Mouse (Mus musculus): ENCODE results near the gene Cmtm8. TPM values are rescaled to one million over a fixed set of nuclear protein-coding genes. Genes with fewer than 3 reads are reported as not detected.

The Cmtm8 gene
- polyA plus RNA-seq, 1 experiment from 2014 or later: 102 TPM

DNA sequence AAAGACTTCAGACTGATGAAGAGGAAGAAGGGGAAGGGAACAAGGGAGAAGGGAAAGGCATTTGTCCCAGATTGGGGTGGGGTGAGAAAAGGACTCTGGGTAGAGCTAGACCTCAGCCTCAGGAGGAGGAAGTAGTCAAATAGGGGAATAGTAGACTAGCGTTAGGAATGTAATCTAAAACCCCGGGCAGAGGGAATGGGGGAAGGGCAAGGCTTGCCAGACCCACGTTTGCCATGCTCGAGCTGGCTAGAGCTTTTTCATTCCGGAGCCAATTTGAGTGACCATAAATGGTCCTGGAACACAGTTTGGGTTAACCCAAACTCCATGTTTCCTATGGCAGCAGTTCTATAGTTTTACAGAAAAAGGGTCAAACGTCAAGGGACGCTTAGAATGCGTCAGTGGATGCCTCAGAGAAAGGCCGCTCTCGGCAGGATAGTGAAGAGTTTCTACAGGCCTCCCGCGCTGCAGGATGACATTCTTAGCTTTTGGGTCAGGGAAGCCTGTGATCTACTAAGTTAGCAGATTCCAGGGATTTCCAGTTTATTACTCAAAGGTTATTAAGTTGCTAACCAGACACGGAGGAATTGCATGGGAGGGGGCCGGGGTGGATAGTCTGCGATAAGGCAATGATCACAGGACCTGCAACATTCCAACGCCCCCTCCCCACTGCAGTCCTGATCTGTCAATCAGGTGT, 58.4 kb downstream of the Cmtm8 start:
- H3K27ac ChIP-seq: no peak overlapping the region
- no peak overlapping the region for H3K4me3 ChIP-seq
- H3K36me3 ChIP-seq: no peaks in the 10 kb centered on the region
- peak overlapping the region; percentile 5; the same call in 1 of the 2 replicates for H3K4me2 ChIP-seq
- peaks cover 19% of the 10 kb centered on the region for H3K4me1 ChIP-seq
- no peak for ATAC-seq (ENCODE audit: borderline replicate concordance, extremely low read depth, low FRiP score, low TSS enrichment)
- H3K9ac ChIP-seq: no peak overlapping the region
- H3K27me3 ChIP-seq: no peaks in the 10 kb centered on the region; the same call in 1 of the 2 replicates
- H3K9me3 ChIP-seq: no peaks in the 10 kb centered on the region; the same call in 1 of the 2 replicates
- 14% methylated on average over 16 of the region's 16 CpGs for WGBS

GRCm38 (mm10) chr9:114781526-114782212, 62.3 kb downstream of the Cmtm8 start, which contains the start of gene Cmtm7:
Gene Cmtm7 (minus strand): TSS chr9:114781856.
- H3K4me1 ChIP-seq: peaks cover 32% of the 10 kb centered on the region
- H3K4me3 ChIP-seq: peak within 1 kb of the TSS; percentile 59
- no peaks in the 10 kb centered on the region for H3K9me3 ChIP-seq
- H3K9ac ChIP-seq: peak within 1 kb of the TSS; percentile 74
- H3K27ac ChIP-seq: peak within 1 kb of the TSS; percentile 81
- H3K36me3 ChIP-seq: no peaks in the 10 kb centered on the region
- WGBS: under 1% methylated on average over 50 of the region's 54 CpGs
- ATAC-seq (ENCODE audit: borderline replicate concordance, extremely low read depth, low FRiP score, low TSS enrichment): peak; percentile 88
- H3K4me2 ChIP-seq: peak within 1 kb of the TSS; percentile 95
- no peaks in the 10 kb centered on the region for H3K27me3 ChIP-seq

DNA sequence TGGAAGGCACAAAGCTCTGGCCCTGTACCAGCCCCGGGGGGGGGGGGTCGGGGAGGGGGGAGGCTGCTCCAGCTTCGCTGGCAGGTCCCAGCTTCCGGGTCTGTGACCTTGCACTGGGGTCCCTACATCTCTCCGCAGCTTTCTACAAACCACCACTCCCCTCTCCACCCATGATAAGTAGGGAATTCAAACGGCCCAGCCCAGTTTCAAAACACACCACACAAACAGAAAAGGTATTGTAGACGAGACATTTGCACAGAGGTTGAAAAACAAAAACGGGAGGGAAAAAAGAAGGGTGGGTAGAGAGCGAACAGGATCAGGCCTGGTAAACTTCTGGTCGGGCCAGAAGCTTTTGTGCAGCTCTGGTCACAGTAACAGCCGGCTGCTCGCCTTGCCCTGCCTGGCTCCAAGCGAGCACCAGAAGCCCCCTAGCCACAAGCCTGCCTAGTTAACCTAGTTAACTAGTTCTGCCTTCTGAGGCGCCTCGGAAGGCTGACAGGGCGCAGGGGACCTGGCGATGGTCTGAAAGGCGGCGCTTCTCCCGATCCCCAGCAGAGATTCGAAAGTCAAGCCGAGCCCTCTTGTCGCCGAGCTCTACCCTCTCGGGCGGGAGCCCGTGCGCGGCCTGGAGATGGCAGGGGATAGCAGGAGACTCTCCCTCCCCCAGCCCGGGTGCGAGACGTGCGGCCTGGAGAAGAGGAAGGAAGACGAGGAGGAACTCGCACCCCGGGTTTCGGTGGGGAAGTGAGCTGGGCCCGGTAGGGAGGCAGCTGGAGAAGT, 63.0 kb downstream of the Cmtm8 start:
- Histone ChIP-seq H3K27me3 (no peaks in the 10 kb centered on the region), H3K36me3 (no peaks in the 10 kb centered on the region), H3K4me1 (peaks cover 32% of the 10 kb centered on the region), H3K27ac (peak overlapping the region; percentile 81), H3K9me3 (no peaks in the 10 kb centered on the region), H3K4me3 (peak overlapping the region; percentile 59), H3K4me2 (peak overlapping the region; percentile 95), H3K9ac (peak overlapping the region; percentile 74)
- peak; percentile 70 for ATAC-seq (ENCODE audit: borderline replicate concordance, extremely low read depth, low FRiP score, low TSS enrichment)
- WGBS: 1% methylated on average over 38 of the region's 38 CpGs

DNA sequence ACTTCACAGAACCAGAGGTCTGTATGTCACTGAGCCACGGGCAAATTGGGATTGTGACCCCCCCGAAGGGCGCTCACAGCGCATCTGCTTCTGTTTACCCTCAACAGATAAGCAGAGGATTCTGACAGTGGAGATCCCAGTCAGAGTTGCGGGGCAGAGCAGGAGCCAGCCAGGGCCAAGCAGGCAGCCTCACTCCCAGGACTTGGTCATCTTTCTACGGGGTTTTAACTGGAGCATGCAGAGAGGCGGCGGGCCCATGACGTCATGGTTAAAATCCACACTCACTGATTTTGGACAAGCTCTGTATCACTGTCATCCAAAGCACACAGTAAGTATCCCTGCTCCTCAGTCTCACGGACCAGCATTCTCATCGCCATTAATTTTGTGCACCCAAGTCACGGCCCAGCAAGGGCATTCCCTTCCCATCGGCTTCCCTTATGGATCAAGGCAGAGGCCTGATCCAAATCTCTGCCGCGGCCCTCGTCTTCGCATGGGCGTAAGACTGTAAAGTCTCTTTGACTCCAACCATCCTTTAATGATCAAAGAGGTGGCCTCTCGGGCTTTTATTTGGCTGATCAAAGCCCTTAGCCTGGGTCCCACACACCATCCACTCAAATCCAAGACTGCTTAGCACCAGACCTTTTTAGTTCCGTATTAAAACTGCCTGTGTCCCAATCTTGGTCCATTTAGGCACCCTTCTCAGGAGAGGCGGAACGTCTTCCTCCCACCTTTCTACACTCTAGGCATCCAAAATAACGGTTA, 63.8 kb downstream of the Cmtm8 start:
- Histone ChIP-seq H3K9me3 (no peaks in the 10 kb centered on the region), H3K27me3 (no peaks in the 10 kb centered on the region), H3K4me1 (peaks cover 30% of the 10 kb centered on the region), H3K27ac (no peak overlapping the region), H3K4me2 (peak overlapping the region; percentile 95), H3K9ac (peak overlapping the region; percentile 74), H3K4me3 (peak overlapping the region; percentile 59), H3K36me3 (no peaks in the 10 kb centered on the region)
- 28% methylated on average over 23 of the region's 23 CpGs for WGBS
- no peak for ATAC-seq (ENCODE audit: borderline replicate concordance, extremely low read depth, low FRiP score, low TSS enrichment)

DNA sequence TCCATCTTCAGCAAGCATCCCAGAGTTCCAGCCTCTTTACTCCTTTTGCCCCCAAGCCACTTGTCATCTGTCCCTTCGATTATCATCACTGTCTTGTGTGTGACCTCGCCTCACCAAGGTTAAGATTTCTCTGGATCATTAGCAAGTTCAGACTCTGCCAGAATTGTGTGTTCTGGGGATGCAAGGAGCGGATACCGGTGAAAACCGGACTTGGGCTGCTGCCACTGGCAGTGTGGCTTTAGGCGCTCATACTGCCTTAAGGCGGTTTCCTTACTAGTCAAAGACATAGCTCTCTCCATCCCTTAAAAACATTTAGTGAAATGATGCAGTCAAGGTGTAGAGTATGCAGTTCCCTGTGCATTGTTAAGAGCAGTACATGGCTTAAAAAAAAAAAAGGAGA, 65.1 kb downstream of the Cmtm8 start:
- Histone ChIP-seq H3K9me3 (no peaks in the 10 kb centered on the region), H3K4me2 (no peak overlapping the region), H3K4me3 (no peak overlapping the region), H3K4me1 (peaks cover 32% of the 10 kb centered on the region), H3K36me3 (no peaks in the 10 kb centered on the region), H3K27me3 (no peaks in the 10 kb centered on the region), H3K27ac (no peak overlapping the region), H3K9ac (no peak overlapping the region)
- WGBS: 84% methylated on average over 7 of the region's 7 CpGs
- ATAC-seq (ENCODE audit: borderline replicate concordance, extremely low read depth, low FRiP score, low TSS enrichment): no peak

DNA sequence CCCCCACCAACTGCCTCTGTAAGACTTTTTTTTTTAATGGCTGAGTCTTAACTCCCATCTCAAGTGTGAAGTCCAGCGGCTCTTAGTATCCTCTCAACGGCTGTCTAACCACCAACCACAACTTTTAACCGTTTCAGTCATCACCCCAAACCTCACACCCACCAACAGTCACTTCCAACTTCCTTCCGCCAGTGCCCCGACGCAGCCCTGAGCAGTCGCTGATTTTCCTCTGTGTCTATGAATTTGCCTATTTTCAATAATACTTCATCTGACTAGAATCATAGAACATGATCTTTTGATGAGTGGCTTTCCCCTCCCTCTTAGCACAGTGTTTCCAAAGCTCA, 65.9 kb downstream of the Cmtm8 start:
- 56% methylated on average over 7 of the region's 7 CpGs for WGBS
- Histone ChIP-seq H3K36me3 (no peaks in the 10 kb centered on the region), H3K27me3 (no peaks in the 10 kb centered on the region), H3K9me3 (no peaks in the 10 kb centered on the region), H3K4me3 (no peak overlapping the region), H3K4me2 (no peak overlapping the region), H3K4me1 (peaks cover 32% of the 10 kb centered on the region), H3K27ac (no peak overlapping the region), H3K9ac (no peak overlapping the region)
- no peak for ATAC-seq (ENCODE audit: borderline replicate concordance, extremely low read depth, low FRiP score, low TSS enrichment)

- Histone ChIP-seq H3K36me3 (peaks cover 3% of the 10 kb centered on the region; the same call in 1 of the 2 replicates), H3K4me1 (peaks cover 32% of the 10 kb centered on the region), H3K9ac (no peak overlapping the region), H3K4me3 (no peak overlapping the region), H3K4me2 (no peak overlapping the region), H3K9me3 (no peaks in the 10 kb centered on the region), H3K27me3 (no peaks in the 10 kb centered on the region), H3K27ac (no peak overlapping the region)
- WGBS: 59% methylated on average over 6 of the region's 6 CpGs
- ATAC-seq (ENCODE audit: borderline replicate concordance, extremely low read depth, low FRiP score, low TSS enrichment): no peak
These were observed 66.5 kb downstream of the Cmtm8 start for GRCm38 (mm10) chr9:114777178-114778046.

DNA sequence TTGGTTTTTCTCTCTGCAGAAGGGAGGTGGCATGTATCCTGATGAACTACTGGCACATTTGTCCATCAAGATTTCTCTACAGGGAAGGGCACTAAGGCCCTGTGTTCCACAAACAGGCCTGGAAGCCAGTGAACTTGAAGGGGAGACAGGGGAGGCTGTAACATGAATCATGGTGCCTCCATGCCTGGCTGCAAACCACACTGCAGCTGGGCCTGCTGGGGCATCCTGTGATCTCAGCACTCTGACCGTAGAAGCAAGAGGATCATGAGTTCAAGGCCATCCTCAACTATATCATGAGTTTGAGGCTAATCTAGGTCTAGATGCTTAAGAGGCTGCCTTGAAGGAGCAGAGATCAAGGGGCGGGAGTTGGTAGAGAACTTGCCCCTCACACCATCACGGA, 67.6 kb downstream of the Cmtm8 start:
- no peak overlapping the region for H3K4me3 ChIP-seq
- H3K36me3 ChIP-seq: peaks cover 5% of the 10 kb centered on the region; the same call in 1 of the 2 replicates
- no peak overlapping the region for H3K9ac ChIP-seq
- no peak overlapping the region for H3K27ac ChIP-seq
- H3K4me1 ChIP-seq: peaks cover 25% of the 10 kb centered on the region; the same call in 1 of the 2 replicates
- no peak for ATAC-seq (ENCODE audit: borderline replicate concordance, extremely low read depth, low FRiP score, low TSS enrichment)
- H3K4me2 ChIP-seq: no peak overlapping the region
- H3K9me3 ChIP-seq: no peaks in the 10 kb centered on the region
- H3K27me3 ChIP-seq: no peaks in the 10 kb centered on the region
- 85% methylated on average over 3 of the region's 3 CpGs for WGBS

DNA sequence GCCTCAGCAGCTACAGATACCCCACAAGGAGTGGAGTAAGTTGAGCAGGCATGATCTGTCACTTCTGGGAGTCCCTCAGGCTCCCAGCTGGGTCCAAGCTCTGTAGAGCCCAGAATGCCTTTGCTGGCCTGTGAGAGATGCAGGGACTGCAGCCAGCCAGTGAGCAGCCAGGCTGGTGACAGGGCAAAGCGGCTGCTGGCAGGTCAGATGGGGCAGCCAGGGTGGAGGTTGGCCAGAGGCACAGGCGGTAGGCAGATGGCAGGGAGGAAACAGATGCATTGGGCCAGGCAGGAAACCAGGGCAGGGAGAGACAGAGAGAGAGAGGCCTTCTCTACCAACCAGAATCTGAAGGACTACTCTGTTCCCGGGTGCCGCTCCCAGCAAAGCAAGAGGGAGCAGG, 68.7 kb downstream of the Cmtm8 start:
- ATAC-seq (ENCODE audit: borderline replicate concordance, extremely low read depth, low FRiP score, low TSS enrichment): no peak
- H3K4me2 ChIP-seq: no peak overlapping the region
- peaks cover 5% of the 10 kb centered on the region; the same call in 1 of the 2 replicates for H3K36me3 ChIP-seq
- no peaks in the 10 kb centered on the region for H3K27me3 ChIP-seq
- WGBS: 50% methylated on average over 4 of the region's 4 CpGs
- H3K4me1 ChIP-seq: peaks cover 19% of the 10 kb centered on the region; the same call in 1 of the 2 replicates
- H3K4me3 ChIP-seq: no peak overlapping the region
- no peak overlapping the region for H3K9ac ChIP-seq
- H3K9me3 ChIP-seq: no peaks in the 10 kb centered on the region
- H3K27ac ChIP-seq: no peak overlapping the region

DNA sequence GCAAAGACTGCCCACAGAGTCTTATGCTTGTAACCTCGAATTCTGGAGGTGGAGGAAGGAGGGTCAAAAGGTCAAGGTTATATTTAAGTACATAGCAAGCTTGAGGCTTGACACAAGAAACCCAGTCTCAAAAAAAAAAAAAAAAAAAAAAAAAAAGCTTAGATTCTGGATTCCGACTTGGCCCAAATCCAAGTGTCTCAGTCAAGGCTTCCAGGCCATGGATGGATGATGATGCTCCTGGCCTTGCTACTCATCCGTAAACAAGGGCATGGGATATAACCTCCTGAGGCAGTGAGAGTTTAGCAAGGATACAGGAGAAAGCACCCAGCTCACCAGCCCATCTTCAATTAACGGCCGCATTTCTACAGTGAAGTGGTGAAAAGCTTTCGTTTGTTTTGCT, 69.3 kb downstream of the Cmtm8 start:
- Histone ChIP-seq H3K27me3 (no peaks in the 10 kb centered on the region), H3K4me2 (no peak overlapping the region), H3K9ac (no peak overlapping the region), H3K27ac (no peak overlapping the region), H3K36me3 (peaks cover 5% of the 10 kb centered on the region; the same call in 1 of the 2 replicates), H3K4me1 (peaks cover 14% of the 10 kb centered on the region; the same call in 1 of the 2 replicates), H3K4me3 (no peak overlapping the region), H3K9me3 (no peaks in the 10 kb centered on the region)
- 59% methylated on average over 6 of the region's 6 CpGs for WGBS
- ATAC-seq (ENCODE audit: borderline replicate concordance, extremely low read depth, low FRiP score, low TSS enrichment): no peak
